Mouse (Mus musculus) G1E (cell line): Measurements from ENCODE around the gene Gm49342. TPM values are rescaled to one million over a fixed set of nuclear protein-coding genes. Genes with fewer than 3 reads are reported as not detected.
"Not testable (repeated sequence)": the region's sequence is repeated elsewhere in the genome, so short reads cannot be mapped to it uniquely, and the experiment has no call there.

Source experiments
- ATAC-seq: 2 replicates; pipeline ENCODE4 v1.8.0; 2016; ENCODE audit warnings: mild to moderate bottlenecking; ENCODE audit not compliant: insufficient number of reproducible peaks, poor library complexity, low FRiP score, severe bottlenecking; ENCODE audit errors: extremely low read depth
- DNase-seq: peaks from one replicate; pipeline ENCODE4 v3.0.0; 2012; ENCODE audit warnings: low spot score
- H3K27me3 ChIP-seq: 2 replicates; pipeline ENCODE4 v1.6.1; 2012; ENCODE audit warnings: mild to moderate bottlenecking, low read length, inconsistent platforms; ENCODE audit not compliant: insufficient read depth
- H3K36me3 ChIP-seq: replicated peaks from 2 replicates; pipeline ENCODE3; 2012; ENCODE audit warnings: mild to moderate bottlenecking, inconsistent platforms
- H3K4me1 ChIP-seq: 2 replicates; pipeline ENCODE4 v1.6.1; 2012; ENCODE audit warnings: low read depth, low read length, inconsistent platforms, mixed read lengths; ENCODE audit not compliant: insufficient read depth
- H3K4me3 ChIP-seq: 2 replicates; pipeline ENCODE4 v1.5.1; 2012; ENCODE audit warnings: low read depth, mild to moderate bottlenecking, inconsistent platforms, low read length, moderate library complexity, mixed read lengths
- H3K9me3 ChIP-seq: replicated peaks from 2 replicates; pipeline ENCODE4 v1.6.1; 2012; ENCODE audit warnings: inconsistent platforms
- CTCF ChIP-seq: IDR thresholded peaks from 2 replicates; pipeline ENCODE4 v1.5.1; 2012; ENCODE audit warnings: low read depth, low read length, inconsistent platforms, mixed read lengths
- GATA1 ChIP-seq: IDR thresholded peaks from 2 replicates; pipeline ENCODE4 v1.6.1; 2012; ENCODE audit warnings: borderline replicate concordance, low read length, inconsistent platforms, mixed read lengths
- GATA2 ChIP-seq: IDR thresholded peaks from 2 replicates; pipeline ENCODE4 v1.6.1; 2012; ENCODE audit warnings: low read depth, low read length, inconsistent platforms, borderline replicate concordance
- POLR2AphosphoS5 ChIP-seq: IDR thresholded peaks from 2 replicates; pipeline ENCODE4 v1.6.1; 2012; ENCODE audit warnings: low read depth, low read length, inconsistent platforms; ENCODE audit not compliant: insufficient replicate concordance
- TAL1 ChIP-seq: conservative IDR thresholded peaks from 2 replicates; pipeline ENCODE4 v1.6.1; 2012; ENCODE audit warnings: low read depth, low read length, inconsistent platforms, mixed read lengths
- polyA plus RNA-seq: library from polyadenylated mRNA; stranded (reverse); fragments of >175 nt; gene quantifications from 2 replicates; pipeline ENCODE4 v1.2.3, GENCODE M21; 2012
- total RNA-seq, 2 experiments: library from RNA; stranded (forward) in 1 of 2; stranded (reverse) in 1 of 2; fragments of 200-1000 nt in 1 of 2; fragments of >200 nt in 1 of 2; fragmentation: Nextera tagmentation in 1 of 2; gene quantifications; 2 replicates each; pipeline ENCODE4 v1.2.3; 2014 to 2017

Gm49342 gene
- total and polyA plus RNA-seq, 3 experiments: 2.0 TPM; not detected in 2

DNA sequence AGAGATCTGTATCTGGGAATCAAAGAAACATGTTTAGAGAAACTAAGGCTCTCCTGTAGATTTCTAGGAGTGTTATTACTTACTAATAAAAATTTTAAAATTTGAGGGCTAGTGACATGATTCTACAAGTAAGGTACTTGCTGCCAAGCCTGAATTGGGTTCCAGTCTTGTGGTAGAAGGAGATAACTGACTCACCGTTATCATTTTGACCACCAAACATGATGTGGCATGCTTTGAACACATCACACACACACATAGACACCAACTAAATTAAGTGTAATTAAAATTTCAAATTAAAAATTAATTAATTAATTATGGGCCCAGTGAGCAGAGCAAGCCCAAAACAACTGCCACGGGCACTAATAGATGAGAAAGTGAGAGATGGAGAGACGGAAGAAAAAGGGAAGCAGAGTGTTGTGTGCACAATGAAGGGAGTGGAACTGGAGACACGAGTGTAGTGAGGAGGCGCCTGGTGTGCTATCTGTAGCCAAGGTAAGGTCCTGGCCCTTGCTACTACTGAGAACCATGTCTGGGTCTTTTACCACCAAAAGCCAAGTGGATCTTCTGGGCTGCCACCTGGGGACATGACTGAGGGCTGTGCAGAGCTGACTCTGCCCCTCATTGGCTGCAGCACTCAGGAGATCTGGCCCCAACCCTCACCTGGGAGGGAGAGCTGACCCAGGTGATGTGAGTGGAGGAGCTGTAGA, 14.1 kb downstream of the Gm49342 start:
- H3K4me1 ChIP-seq, DNase-seq, H3K27me3 ChIP-seq, H3K36me3 ChIP-seq, H3K9me3 ChIP-seq, H3K4me3 ChIP-seq, ATAC-seq: not testable (repeated sequence)

- TF ChIP-seq TAL1: no peak
- TF ChIP-seq POLR2AphosphoS5: no peak
- TF ChIP-seq GATA2: no peak
- TF ChIP-seq CTCF: no peak
- TF ChIP-seq GATA1: no peak
- peaks cover 13% of the 10 kb centered on the region for H3K4me1 ChIP-seq
- H3K4me3 ChIP-seq: no peak overlapping the region
- no peak for DNase-seq
- ATAC-seq: no peak
- H3K27me3 ChIP-seq: peaks cover 2% of the 10 kb centered on the region; the same call in 1 of the 2 replicates
- no peaks in the 10 kb centered on the region for H3K9me3 ChIP-seq
- H3K36me3 ChIP-seq: peaks cover 2% of the 10 kb centered on the region
Measured at GRCm38 (mm10) chr14:50968216-50968980, 24.1 kb downstream of the Gm49342 start.

DNA sequence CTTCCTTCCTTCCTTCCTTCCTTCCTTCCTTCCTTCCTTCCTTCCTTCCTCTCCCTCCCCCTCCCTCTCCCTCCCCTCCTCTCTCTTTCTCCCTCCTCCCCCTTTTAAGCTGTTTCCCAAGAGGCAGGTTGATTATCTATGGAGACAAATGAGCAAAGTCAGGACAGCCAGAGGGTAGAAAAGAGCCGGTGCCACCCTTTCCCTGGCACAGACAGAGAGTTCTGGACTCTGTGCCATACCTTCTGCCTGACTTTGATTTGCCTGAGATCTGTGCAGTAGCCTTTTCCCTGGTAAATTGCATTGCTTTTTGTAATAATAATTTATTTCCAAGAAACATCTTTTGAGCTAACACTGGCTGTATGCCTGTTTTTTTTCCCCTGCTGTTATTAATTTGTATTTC, 24.7 kb downstream of the Gm49342 start:
- Histone ChIP-seq H3K4me3 (no peak overlapping the region), H3K9me3 (no peaks in the 10 kb centered on the region), H3K4me1 (peaks cover 13% of the 10 kb centered on the region), H3K27me3 (peaks cover 2% of the 10 kb centered on the region; the same call in 1 of the 2 replicates), H3K36me3 (no peaks in the 10 kb centered on the region)
- TF ChIP-seq CTCF: no peak
- TF ChIP-seq TAL1: no peak
- no peak for TF ChIP-seq GATA2
- no peak for TF ChIP-seq GATA1
- TF ChIP-seq POLR2AphosphoS5: no peak
- ATAC-seq (no peak), DNase-seq (no peak)

- no peak overlapping the region for H3K4me3 ChIP-seq
- DNase-seq (no peak), ATAC-seq (no peak)
- no peaks in the 10 kb centered on the region for H3K36me3 ChIP-seq
- no peak for TF ChIP-seq CTCF
- TF ChIP-seq TAL1: no peak
- no peak for TF ChIP-seq GATA2
- no peaks in the 10 kb centered on the region for H3K9me3 ChIP-seq
- peaks cover 13% of the 10 kb centered on the region for H3K4me1 ChIP-seq
- H3K27me3 ChIP-seq: peaks cover 2% of the 10 kb centered on the region; the same call in 1 of the 2 replicates
Measured at GRCm38 (mm10) chr14:50969558-50970544, 25.5 kb downstream of the Gm49342 start.

GRCm38 (mm10) chr14:50970822-50971221, 26.5 kb downstream of the Gm49342 start:
- ATAC-seq (no peak), DNase-seq (no peak)
- TF ChIP-seq TAL1 (no peak), GATA1 (no peak), POLR2AphosphoS5 (no peak), CTCF (no peak), GATA2 (no peak)
- Histone ChIP-seq H3K27me3 (peaks cover 2% of the 10 kb centered on the region; the same call in 1 of the 2 replicates), H3K4me3 (no peak overlapping the region), H3K4me1 (peaks cover 13% of the 10 kb centered on the region), H3K36me3 (no peaks in the 10 kb centered on the region), H3K9me3 (no peaks in the 10 kb centered on the region)

- DNase-seq, H3K4me3 ChIP-seq, ATAC-seq, H3K9me3 ChIP-seq, H3K27me3 ChIP-seq, H3K36me3 ChIP-seq: not testable (repeated sequence)
- H3K4me1 ChIP-seq: peaks cover 13% of the 10 kb centered on the region
Measured at GRCm38 (mm10) chr14:50973054-50973453, 28.7 kb downstream of the Gm49342 start.
